Mouse (Mus musculus): ENCODE data around the gene Sirpb1c.

DNA sequence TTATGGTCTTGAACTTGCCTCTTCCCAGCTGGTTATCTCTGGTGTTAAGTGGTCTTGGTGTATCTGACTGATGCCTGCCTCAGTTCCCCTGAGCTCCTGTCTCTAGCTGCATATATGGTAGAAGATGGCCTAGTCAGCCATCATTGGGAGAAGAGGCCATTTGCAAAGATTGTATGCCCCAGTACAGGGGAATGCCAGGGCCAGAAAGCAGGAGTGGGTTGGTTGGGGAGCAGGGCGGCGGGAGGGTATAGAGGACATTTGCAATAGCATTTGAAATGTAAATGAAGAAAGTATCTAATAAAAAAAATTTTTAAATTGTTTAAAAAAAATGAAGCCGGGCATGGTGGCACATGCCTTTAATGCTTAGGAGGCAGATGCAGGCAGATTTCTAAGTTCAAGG is 38.1 kb upstream of the Sirpb1c start:
- no peak for TF ChIP-seq POLR2A (IDR thresholded peaks at IDR 0.05; ENCODE audit: insufficient read depth, low read depth, low read length)
- no peak for TF ChIP-seq CTCF (IDR thresholded peaks at IDR 0.05; ENCODE audit: insufficient read depth, low read depth, low read length)

All from olfactory bulb, adult 2 months (tissue).